Mouse (Mus musculus) stomach, embryonic 14.5 days (tissue): ENCODE results near the gene Angel1. TPM values are rescaled to one million over a fixed set of nuclear protein-coding genes. Genes with fewer than 3 reads are reported as not detected.

Experiments used
- ATAC-seq: fragments of 200-750 bp; cut with Nextera tagmentation; 2 replicates; pipeline ENCODE4 v1.8.0; 2017; ENCODE audit warnings: low read depth, moderate TSS enrichment; ENCODE audit not compliant: insufficient number of reproducible peaks, insufficient read depth, low FRiP score
- H3K27ac ChIP-seq: fragments of 300-500 bp; sonication (generic); 2 replicates; pipeline ENCODE4 v1.5.1; 2014; ENCODE audit warnings: mild to moderate bottlenecking, low read length, moderate library complexity, mixed read lengths
- H3K27me3 ChIP-seq: fragments of 300-500 bp; sonication (generic); 2 replicates; pipeline ENCODE4 v1.6.1; 2014; ENCODE audit warnings: low read length, control low read depth, mixed read lengths; ENCODE audit not compliant: control insufficient read depth, insufficient read depth
- H3K36me3 ChIP-seq: fragments of 300-500 bp; sonication (generic); 2 replicates; pipeline ENCODE4 v1.6.1; 2014; ENCODE audit warnings: mild to moderate bottlenecking, control low read depth, low read length, moderate library complexity, mixed read lengths; ENCODE audit not compliant: control insufficient read depth, insufficient read depth
- H3K4me1 ChIP-seq: fragments of 300-500 bp; sonication (generic); 2 replicates; pipeline ENCODE4 v1.6.1; 2014; ENCODE audit warnings: low read length, control low read depth, mixed read lengths; ENCODE audit not compliant: control insufficient read depth, insufficient read depth
- H3K4me2 ChIP-seq: fragments of 300-500 bp; sonication (generic); replicated peaks from 2 replicates; pipeline ENCODE4 v1.6.1; 2014; ENCODE audit warnings: low read depth, low read length, control low read depth
- H3K4me3 ChIP-seq: fragments of 300-500 bp; sonication (generic); 2 replicates; pipeline ENCODE4 v1.5.1; 2014; ENCODE audit warnings: low read depth, low read length, control low read depth
- H3K9ac ChIP-seq: fragments of 300-500 bp; sonication (generic); replicated peaks from 2 replicates; pipeline ENCODE4 v1.6.1; 2014; ENCODE audit warnings: low read depth, mild to moderate bottlenecking, control low read depth, low read length, moderate library complexity, mixed read lengths
- H3K9me3 ChIP-seq: fragments of 300-500 bp; sonication (generic); 2 replicates; pipeline ENCODE4 v1.6.1; 2016; ENCODE audit warnings: low read depth, low read length, control low read depth; ENCODE audit not compliant: control insufficient read depth
- WGBS: fragments of 180-500 bp; shearing (Covaris S2); extraction: QIAGEN DNeasy Blood & Tissue Kit; methylation state at CpG from one replicate; pipeline ENCODE4 v1.1.7; 2014; 5-methylcytosine and 5-hydroxymethylcytosine counted together
- polyA plus RNA-seq: library from polyadenylated mRNA; unstranded; fragments of >200 nt; fragmentation: Nextera tagmentation; extraction: Ambion mirVana; gene quantifications from 2 replicates; pipeline ENCODE4 v1.2.1, GENCODE M21; 2014

Angel1 gene
- polyA plus RNA-seq, 1 experiment from 2014 or later: 8.7 TPM

- ATAC-seq: no peak
- 84% methylated on average over 2 of the region's 2 CpGs for WGBS
- no peak overlapping the region for H3K4me3 ChIP-seq
- H3K4me2 ChIP-seq: no peak overlapping the region
- no peaks in the 10 kb centered on the region for H3K36me3 ChIP-seq
- H3K27ac ChIP-seq: no peak overlapping the region
- H3K9me3 ChIP-seq: no peaks in the 10 kb centered on the region
- no peaks in the 10 kb centered on the region for H3K4me1 ChIP-seq
- no peak overlapping the region for H3K9ac ChIP-seq
- no peaks in the 10 kb centered on the region for H3K27me3 ChIP-seq
These were observed 65.8 kb downstream of the Angel1 start for GRCm38 (mm10) chr12:86660466-86660865.

- ATAC-seq: no peak
These were observed 66.8 kb downstream of the Angel1 start for GRCm38 (mm10) chr12:86659447-86659968.

GRCm38 (mm10) chr12:86652570-86653041, 73.7 kb downstream of the Angel1 start:
- 40% methylated on average over 4 of the region's 4 CpGs for WGBS
- Histone ChIP-seq H3K4me2 (no peak overlapping the region), H3K27me3 (no peaks in the 10 kb centered on the region), H3K36me3 (no peaks in the 10 kb centered on the region), H3K4me1 (no peaks in the 10 kb centered on the region), H3K9me3 (no peaks in the 10 kb centered on the region), H3K27ac (peak overlapping the region; percentile 29; the same call in 1 of the 2 replicates), H3K9ac (no peak overlapping the region), H3K4me3 (no peak overlapping the region)
- peak; percentile 69; the same call in 1 of the 2 replicates for ATAC-seq

More at GRCm38 (mm10) chr12:86659447-86659968, 66.8 kb downstream of the Angel1 start:
- Histone ChIP-seq H3K4me3 (no peak overlapping the region), H3K36me3 (no peaks in the 10 kb centered on the region), H3K4me2 (no peak overlapping the region), H3K27ac (0 out of 2 replicates have a peak overlapping the region, but pooled peaks have one; percentile 16), H3K9me3 (no peaks in the 10 kb centered on the region), H3K9ac (no peak overlapping the region), H3K27me3 (no peaks in the 10 kb centered on the region), H3K4me1 (no peaks in the 10 kb centered on the region)
- 31% methylated on average over 6 of the region's 6 CpGs for whole genome bisulfite sequencing

GRCm38 (mm10) chr12:86651301-86651860, 74.9 kb downstream of the Angel1 start:
- 87% methylated on average over 8 of the region's 8 CpGs for WGBS
- no peak overlapping the region for H3K9ac ChIP-seq
- H3K36me3 ChIP-seq: no peaks in the 10 kb centered on the region
- H3K4me2 ChIP-seq: no peak overlapping the region
- H3K27ac ChIP-seq: no peak overlapping the region
- H3K4me1 ChIP-seq: no peaks in the 10 kb centered on the region
- no peak overlapping the region for H3K4me3 ChIP-seq
- ATAC-seq: no peak
- H3K27me3 ChIP-seq: no peaks in the 10 kb centered on the region
- H3K9me3 ChIP-seq: no peaks in the 10 kb centered on the region

Other genes starting within 250 kb of the Angel1 start
- 10.5 and 12.2 TPM in 2 replicates for gene Vash1, start 47.8 kb downstream of the Angel1 start, polyA plus RNA-seq
- gene Lrrc74a, start 7.9 kb upstream of the Angel1 start, polyA plus RNA-seq: not detected in 2 replicates
- 18.2 and 21.6 TPM in 2 replicates for gene Irf2bpl, start 158.3 kb upstream of the Angel1 start, polyA plus RNA-seq
- gene Cipc, start 220.6 kb upstream of the Angel1 start, polyA plus RNA-seq: 20.9 and 22.3 TPM in 2 replicates